Mouse (Mus musculus) myocyte (in vitro differentiated cells): ENCODE measurements around the gene Ankrd6.

Experiments
- CEBPB ChIP-seq: IDR thresholded peaks from 2 replicates; pipeline ENCODE4 v1.6.1; 2011; ENCODE audit warnings: mild to moderate bottlenecking, moderate library complexity; ENCODE audit not compliant: poor library complexity, insufficient read depth, severe bottlenecking
- E2F4 ChIP-seq: IDR thresholded peaks from one replicate; pipeline ENCODE4 v1.6.1; 2011; ENCODE audit warnings: mild to moderate bottlenecking, control low read depth, moderate library complexity; ENCODE audit not compliant: insufficient read depth
- MAX ChIP-seq: IDR thresholded peaks from one replicate; pipeline ENCODE4 v1.6.1; 2011; ENCODE audit warnings: low read depth, mild to moderate bottlenecking, control low read depth
- MYOG ChIP-seq, 3 experiments: IDR thresholded peaks; one replicate each; pipeline ENCODE4 v1.6.1; 2011; ENCODE audit warnings: control low read depth in 2 of 3, low read depth in 2 of 3, mild to moderate bottlenecking in 2 of 3; ENCODE audit not compliant: insufficient read length in 2 of 3, control insufficient read depth in 1 of 3, insufficient read depth in 1 of 3
- POLR2A ChIP-seq: IDR thresholded peaks from one replicate; pipeline ENCODE4 v1.6.1; 2011; ENCODE audit warnings: low read depth, mild to moderate bottlenecking, control low read depth, moderate library complexity; ENCODE audit not compliant: insufficient read length
- REST ChIP-seq: IDR thresholded peaks from one replicate; pipeline ENCODE4 v1.6.1; 2011; ENCODE audit warnings: mild to moderate bottlenecking, control low read depth, moderate library complexity; ENCODE audit not compliant: insufficient read depth, insufficient read length
- SRF ChIP-seq: IDR thresholded peaks from one replicate; pipeline ENCODE4 v1.6.1; 2011; ENCODE audit warnings: low read depth; ENCODE audit not compliant: control insufficient read depth, insufficient read length
- TCF3 ChIP-seq: IDR thresholded peaks from one replicate; pipeline ENCODE4 v1.6.1; 2011; ENCODE audit warnings: low read depth, control low read depth; ENCODE audit not compliant: insufficient read length
- USF1 ChIP-seq: IDR thresholded peaks from one replicate; pipeline ENCODE4 v1.6.1; 2011; ENCODE audit warnings: low read depth, mild to moderate bottlenecking, control low read depth, moderate library complexity

GRCm38 (mm10) chr4:32932056-32932455 lies 18.6 kb downstream of the Ankrd6 start:
- TF ChIP-seq MYOG (IDR thresholded peaks at IDR 0.05; ENCODE audit: control insufficient read depth in 1 of 3, insufficient read depth in 1 of 3, insufficient read length in 2 of 3, low read depth in 2 of 3): no peak
- TF ChIP-seq USF1: no peak
- TF ChIP-seq POLR2A: no peak
- TF ChIP-seq SRF: no peak
- TF ChIP-seq E2F4: no peak
- no peak for TF ChIP-seq TCF3
- no peak for TF ChIP-seq CEBPB
- no peak for TF ChIP-seq REST
- TF ChIP-seq MAX: no peak
